Mouse (Mus musculus): ENCODE data around the gene Fmnl2.
A peak's percentile ranks its signal among the peaks of the same experiment; 100 is the strongest.

The Fmnl2 gene

DNA sequence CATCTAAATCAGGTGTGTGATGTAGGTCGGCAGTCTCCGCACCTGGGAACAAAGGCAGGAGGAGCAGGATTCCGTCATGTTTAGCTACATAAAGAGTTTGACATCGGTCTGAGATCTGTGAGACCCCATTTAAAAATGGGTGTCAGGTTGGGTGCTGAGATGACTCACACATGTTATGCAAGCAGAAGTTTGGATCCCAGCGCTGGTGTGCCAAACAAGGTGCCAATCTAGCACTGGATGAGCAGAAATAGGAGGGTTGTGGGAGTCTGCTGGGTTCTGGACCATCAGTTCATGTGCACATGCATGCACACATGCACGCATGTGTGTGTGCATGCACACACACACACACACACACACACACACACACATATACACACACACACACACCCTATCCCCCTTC is 129.4 kb downstream of the Fmnl2 start:
- no peak for DNase-seq (ENCODE audit: low spot score)

DNA sequence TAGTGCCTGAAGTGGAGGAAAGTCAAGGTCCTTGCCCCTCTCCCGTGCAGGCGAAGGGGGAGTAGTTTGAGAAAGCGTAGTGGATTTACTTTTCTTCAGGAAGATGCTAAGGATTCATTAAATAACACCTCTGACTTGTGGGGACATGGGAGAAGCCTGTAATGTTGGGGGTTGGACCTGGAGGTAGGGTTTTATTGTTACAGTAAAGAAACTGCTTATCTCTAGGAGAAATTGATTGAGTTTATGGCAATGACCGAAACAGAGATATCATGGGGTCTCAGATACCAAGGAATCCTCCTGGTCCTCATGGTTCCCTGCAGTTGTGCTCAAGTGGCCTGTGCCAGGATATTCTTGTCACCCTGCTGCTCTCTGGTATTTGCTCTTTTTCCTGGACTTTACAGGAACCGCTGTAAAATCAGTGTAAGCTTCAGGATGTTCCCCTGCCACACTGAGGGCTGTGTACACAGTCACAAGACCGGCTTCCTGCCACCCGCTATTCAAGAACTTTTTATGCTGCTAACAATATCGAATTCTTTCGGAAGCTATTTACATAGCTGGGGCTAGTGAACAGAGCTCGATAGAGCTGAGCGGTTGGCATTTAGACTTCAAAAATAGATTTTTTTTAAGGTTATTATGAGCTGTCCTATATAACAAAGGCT is 130.1 kb downstream of the Fmnl2 start:
- DNase-seq (ENCODE audit: low spot score) = no peak

DNA sequence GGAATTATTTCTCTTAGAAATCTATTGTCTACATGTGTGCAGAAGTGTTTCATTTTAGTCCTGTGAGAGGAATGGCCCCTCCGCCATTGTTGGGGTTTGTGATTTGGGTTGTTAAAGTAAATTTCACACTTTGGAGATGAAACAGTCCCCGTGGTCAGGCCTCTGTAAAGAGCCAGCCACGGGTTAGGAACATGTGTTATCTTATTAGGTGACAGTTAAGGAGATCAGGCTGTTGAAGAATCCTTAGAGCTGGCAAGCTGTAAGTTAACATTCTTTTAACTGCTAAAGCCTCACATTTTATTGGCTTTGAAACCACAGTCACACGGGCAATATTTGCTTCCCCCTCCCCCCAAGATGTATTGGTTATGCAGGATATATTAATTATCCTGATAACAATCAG is 131.7 kb downstream of the Fmnl2 start:
- DNase-seq (ENCODE audit: low spot score) = no peak

DNA sequence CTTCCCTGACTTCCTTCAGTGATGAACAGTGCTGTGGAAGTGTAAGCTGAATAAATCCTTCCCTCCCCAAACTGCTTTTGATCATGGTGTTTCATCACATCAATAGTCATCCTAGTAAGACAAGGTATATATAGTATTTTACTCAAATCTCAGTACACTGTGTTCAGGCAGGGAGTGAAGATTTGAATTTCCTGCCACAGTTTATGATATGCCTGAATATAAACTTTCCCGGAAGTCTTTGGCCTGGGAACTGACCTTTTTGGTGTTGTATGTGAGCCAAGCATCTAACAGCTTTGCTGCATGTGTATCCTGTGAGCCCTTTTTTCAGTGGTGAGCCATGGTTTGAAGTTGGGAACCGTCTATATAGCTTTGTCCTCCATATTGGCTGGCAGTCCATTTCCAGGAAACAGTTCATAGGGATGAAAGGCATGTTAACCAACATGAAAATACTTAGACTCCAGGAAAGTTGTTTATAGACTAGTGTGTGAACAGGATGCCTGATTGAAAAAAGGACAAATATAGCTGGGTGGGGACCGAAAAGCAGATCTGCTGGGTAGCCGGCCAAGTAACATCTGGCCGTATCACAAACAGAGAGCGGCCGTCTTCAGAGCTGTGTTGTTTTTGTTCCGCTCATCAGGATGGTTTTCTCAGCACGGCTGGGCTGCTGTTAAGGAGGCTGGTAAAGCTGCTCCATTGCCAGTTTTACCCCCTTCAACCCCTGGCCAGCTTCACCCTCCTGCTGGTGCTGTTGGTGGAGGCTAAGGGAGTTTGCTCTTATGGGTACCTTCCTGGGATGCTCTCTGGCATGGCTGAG is 133.4 kb downstream of the Fmnl2 start:
- no peak for DNase-seq (ENCODE audit: low spot score)

DNA sequence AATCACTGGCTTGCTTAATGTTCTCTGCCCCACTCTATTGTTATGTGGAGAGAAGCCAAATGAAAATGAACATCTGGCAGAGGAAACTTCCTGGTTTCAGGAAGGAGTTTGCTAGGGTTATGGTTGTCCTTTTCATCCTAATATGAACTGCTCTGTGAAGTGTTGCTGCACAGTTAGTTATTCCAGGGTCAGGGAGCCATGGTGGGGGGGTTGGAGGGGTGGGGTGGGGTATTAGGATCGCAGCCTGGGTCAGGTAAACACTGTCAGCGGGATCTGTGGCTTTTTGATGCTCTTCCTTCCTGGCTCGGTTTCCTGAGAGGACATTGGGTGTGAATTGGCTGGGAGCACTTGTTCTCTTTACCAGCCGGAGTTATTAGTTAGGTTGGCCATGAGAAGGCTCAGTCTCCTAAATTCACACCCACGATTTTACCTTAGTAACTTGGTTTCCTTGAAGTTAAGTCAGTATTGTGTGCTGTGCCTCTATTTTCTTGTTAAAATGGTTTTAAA is 134.1 kb downstream of the Fmnl2 start:
- DNase-seq (ENCODE audit: low spot score) = no peak

DNA sequence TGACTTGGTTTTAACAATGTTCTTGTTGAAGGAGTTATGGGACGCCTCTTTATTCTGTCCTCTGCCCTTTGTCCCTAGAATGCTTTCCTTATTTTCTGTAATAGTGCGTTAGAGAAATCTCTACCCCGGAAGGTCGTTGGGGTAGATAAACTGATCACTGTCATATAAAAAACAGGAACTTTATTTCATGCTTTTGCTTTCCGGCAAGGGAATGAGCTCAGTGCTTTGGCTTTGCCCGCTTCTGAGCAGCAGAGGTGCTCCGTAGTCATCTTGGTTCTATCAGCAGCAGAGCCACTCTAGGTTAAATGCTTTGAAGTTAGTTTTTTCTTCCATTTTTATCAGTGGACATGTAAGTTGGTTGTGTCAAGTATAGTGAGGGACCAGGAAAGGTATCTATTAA is 135.6 kb downstream of the Fmnl2 start:
- DNase-seq (ENCODE audit: low spot score) = no peak

DNA sequence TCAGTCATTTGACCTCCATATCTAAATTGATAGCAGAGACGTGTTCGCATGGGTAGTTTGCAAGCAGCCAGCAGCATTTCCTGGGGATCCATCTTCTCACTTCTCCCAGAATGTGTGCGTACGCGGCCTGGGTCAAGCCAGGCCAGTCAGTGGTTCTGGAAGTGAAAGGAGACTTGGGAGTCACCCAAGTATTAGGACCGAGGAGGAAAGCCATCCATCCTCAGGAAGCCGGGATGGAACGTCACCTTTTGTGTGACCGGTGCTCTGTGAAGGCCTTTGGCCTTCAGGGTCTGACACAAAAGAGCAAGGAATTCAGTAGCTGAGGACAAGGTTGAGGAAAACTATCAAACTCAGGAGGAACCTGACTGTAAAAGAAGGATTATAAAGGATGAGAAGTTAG is 136.9 kb downstream of the Fmnl2 start:
- DNase-seq (ENCODE audit: low spot score) = no peak

DNA sequence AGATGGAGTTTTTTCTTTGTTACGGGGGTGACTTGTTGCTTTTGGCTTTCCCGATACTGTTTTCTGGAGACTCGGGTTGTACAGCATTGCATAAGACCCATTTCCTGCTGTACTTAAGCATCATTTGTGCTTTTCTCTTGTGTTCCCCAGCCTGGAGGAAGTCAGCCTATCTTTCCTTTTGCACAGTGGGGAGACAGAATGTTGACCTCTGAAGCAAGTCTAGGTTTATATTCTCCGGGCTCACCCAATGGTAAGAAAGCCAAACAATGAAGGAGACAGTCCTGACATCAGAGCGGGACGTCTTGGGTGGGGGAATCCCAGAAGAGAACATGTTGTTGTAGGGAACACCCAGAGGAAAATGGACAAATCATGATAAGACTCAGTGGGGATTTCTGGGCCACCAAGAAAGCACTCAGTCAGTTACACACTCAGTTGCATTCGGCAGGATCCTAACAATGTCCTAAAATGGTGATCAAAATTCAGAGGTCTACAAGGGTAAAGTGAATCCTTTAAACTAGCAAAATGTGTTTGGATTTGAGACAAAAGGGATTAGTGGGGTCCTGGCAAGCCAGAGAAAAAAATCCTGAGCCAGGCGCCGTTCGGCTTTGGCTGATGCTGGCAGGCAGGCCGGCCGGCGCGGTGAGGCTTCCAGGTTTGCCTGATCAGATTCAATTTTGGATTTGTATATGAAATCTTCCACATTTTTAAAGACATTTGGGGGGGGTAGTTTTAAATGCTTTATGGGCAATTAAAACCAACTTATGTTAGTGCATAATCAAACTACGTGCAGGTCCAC is 140.5 kb downstream of the Fmnl2 start:
- DNase-seq (ENCODE audit: low spot score) = no peak

DNA sequence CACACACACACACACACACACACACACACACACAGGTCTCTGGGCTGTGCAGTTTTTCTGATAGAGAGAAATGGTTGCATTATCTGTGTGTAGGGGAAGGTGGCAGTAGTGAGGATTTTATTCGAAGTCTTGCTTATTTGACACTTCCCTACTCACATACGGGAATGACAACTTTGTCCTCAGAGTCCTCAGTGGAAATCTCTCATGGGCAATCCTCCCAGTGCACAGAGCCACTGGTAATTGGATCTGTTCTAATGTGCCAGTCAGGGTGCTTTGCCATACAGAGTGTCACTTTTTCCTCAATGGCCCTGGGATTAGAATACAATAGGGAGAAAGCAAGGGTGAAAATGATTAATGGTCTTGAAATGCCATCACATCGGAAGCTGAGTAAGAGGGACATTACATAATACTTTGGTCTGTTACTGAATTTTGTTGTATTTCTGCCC is 141.9 kb downstream of the Fmnl2 start:
- no peak for DNase-seq (ENCODE audit: low spot score)

DNA sequence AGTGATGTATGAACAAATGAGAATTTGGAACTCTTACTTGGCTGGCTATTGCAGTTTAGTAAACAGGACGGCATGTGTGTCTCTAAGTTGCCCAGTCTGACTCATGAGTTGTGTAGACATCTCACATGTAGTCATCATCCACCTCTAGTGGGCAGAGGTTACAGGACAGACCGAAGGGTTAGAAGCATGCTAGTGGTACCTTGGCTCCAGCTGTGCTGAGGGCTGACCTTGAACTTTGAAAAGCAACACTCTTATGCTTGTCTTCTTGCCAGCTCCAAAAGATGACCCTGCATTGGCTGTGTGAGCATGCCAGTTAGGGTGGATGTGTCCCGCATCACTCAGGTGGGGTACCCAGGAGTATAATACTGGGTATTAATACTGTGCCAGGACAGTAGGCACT is 142.8 kb downstream of the Fmnl2 start:
- no peak for DNase-seq (ENCODE audit: low spot score)

DNA sequence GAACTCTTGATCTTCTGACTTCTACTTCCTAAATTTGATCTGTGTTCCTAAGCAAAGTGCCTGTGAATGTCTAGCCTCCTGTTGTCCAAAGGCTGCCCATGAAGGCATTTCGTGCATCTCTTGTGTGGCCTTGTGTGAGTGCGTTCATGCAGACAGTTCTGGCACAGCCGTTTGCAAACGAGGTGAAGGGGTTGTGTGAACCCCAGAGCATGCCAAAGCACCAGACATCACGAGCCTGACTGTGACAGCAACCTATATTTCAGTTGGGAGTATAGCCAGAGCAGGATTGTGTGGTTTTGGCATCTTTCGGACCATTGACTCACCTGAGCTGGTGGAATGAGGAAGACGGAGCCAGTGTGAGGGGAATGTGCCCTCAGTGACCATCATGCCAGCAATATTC is 148.5 kb downstream of the Fmnl2 start:
- no peak for DNase-seq (ENCODE audit: low spot score)

DNA sequence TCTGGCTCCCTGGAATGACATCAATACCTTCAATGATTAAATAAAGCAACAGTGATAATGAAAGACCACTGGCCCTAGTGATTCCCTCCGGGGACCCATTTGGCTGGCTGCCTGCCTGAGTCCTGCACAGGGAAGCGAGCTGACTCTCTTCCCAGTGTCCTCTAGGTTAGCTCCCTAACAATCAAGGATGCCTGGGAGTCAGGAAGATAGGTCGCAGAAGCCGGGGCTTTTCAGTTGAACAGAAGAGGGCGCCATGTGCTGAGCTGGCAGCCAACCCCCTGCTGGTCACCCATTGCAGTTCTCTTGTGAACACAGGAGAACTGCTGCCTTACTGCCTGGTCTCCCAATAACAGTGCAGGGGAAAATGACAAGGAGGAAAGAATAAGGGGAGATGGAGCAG is 149.5 kb downstream of the Fmnl2 start:
- no peak for DNase-seq (ENCODE audit: low spot score)

DNA sequence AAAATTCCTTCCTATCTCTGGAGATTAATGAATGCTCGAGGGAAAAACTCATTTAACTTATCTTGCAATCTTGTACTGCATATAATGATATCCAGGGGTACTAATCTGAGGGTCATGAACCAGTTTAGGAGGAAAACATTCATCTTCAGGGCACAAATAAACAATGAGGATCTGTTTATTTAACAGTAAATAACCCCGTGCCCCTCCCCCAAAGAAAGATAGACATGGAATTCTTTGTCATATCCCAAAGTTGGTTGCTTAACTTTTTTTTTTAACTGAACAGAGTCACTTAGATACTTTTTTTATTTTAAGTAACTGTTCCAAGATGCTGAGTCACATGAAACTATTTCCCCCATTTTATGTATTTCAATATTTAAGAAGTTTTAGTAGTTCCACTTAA is 155.4 kb downstream of the Fmnl2 start:
- no peak for DNase-seq (ENCODE audit: low spot score)

DNA sequence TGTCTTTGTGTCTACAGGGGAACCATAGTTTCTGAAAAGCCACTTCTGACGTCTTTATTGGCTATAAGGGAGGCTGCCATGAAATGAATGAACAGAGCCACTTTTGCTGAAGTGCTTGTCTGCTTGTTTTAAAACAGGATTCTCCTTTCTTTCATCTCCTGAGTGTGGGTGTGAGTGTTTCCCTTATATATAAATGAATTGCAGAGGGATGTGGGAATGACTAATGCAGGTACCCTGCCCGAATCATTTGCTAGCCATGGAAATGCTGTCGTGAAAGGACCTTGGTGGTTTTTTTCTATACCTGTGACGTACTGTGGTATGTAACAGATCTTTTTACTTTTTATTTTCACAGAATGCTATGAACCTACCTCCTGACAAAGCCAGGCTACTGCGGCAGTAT is 156.8 kb downstream of the Fmnl2 start:
- DNase-seq (ENCODE audit: low spot score) = no peak

DNA sequence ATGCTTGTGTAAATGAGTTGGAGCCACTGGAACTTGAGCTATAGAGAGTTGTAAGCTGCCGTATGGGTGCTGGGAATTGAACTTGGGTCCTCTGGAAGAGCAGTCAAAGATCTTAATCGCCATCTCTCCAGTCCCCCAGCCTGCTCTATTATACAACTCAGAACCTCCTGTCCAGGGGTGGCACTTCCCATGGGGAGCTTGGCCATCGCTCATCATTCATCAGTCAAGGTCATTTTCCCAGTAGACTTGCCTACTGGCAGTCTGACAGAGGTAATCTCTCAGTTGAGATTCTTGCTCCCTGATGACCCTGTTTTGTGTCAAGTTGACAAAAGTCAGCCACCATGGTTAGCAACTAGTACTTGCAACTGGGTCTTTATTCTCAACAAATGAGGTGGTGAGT is 165.3 kb downstream of the Fmnl2 start:
- DNase-seq (ENCODE audit: low spot score) = no peak

DNA sequence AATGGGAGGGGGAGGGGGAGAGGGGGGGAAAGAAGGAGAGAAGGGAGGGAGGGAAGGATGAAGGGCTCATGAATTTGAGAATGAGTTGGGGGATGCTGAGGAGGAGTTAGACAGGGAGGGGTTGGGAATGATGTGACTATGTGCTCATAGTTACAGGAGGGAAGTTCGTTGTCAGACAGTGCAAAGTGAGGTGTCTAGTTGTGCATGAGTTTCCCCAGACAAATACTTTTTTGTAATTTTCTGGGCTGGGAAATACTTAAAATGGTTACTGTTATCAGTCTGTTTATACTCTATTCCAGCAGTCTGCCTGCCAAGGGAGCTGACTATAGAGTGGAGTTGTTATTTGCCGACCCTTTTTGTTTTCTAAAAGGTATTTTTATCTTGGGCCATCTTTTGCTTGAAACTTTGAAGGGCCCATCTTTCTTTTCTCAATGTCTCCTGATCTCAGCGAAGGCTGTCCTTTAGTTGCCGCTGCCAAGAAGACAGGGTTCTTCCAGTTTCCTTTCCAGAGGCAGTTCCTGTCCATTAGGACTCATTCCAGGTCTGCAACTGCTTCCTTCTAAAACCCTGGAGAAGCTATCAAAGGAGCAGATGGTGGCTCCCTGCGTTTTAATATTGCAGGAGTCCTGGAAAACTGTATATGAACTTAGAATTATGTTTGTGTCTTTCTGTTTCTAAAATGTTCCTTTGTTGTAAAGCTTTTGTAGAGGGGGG is 168.6 kb downstream of the Fmnl2 start:
- no peak for DNase-seq (ENCODE audit: low spot score)

DNA sequence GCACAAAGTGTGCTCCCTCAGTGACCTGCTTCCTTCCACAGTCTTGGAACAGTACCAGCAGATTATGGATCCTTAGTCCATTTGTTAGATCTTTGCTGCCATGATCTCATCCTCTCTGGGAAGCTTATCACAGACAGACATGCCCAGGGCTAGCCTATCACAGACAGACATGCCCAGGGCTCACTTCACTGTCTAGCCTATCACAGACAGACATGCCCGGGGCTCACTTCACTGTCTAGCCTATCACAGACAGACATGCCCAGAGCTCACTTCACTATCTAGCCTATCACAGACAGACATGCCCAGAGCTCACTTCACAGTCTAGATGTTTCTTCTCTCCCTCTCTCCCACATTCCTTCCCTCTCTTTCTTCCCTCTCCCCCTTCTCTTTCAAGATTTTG is 171.2 kb downstream of the Fmnl2 start:
- peak; percentile 2 for DNase-seq (ENCODE audit: low spot score)

DNA sequence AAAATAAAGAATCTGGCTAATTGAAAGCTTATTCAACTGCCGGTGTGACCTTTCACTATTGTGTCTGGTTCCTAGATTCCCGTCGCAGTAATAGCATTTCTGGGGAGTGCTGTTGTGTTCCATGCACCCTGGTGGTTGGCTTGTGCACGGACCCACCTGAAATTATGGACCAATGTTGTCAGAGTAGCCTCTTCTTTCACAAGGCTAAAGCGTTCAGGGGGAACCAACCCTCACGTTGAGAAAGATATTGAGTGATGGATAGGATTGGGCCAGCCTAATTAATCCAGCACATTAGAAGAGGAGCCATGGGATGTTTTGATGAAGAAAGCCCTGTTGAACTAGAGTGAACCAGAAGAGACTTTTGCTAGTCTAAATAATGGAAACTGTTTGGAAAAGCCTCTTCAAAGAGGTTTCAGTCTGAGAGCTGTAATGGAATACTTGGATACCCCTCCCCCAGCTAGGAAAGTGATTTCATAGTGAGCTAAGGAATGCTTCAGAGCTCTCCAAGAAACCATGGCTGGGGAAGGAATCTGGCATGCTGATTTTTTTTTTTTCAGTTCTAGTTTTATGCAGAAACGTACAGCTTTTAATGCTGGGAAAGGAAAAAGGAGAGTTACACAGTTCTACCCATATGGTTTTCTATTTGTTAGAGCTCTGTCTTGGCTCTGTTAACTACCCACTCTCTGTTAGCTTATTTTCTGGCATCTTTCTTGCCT is 172.2 kb downstream of the Fmnl2 start:
- DNase-seq (ENCODE audit: low spot score) = no peak

DNA sequence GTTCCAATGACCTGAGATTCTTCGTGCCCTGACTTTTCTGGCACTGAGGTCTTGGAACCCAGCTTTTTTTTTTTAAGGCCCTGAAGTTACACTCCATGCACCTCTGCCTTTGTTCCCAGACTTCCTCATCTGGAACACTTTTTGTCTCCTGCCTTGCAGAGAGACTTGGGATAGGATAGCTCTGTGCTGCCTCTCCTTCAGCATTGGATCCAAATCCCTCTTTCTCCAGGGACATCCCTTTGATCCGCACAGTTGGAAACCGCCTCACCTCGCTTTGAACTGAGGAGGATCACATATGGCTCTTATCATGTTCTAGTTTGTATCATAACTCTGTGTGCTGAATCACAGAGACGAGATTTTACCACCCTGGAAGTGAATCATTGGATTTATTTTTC is 172.8 kb downstream of the Fmnl2 start:
- no peak for DNase-seq (ENCODE audit: low spot score)

DNA sequence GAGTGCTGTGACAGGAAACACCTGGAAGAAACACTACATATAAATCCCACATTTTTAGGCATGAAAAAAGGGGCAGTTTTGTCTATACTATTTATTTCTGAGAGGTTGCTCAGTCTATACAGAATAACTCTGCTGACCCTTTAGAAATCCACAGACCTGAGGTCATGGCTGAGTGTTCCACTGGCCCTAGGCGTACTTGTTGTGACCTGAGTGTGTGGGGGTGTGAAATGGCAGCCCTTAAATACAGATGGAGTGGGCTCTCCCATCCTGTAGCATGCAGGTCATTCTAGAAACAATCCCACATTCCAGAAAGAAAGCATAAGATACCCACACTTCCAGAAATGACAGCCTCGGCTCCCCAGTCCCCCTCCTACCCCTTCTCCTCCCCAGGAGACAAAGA is 180.6 kb downstream of the Fmnl2 start:
- DNase-seq (ENCODE audit: low spot score) = no peak

DNA sequence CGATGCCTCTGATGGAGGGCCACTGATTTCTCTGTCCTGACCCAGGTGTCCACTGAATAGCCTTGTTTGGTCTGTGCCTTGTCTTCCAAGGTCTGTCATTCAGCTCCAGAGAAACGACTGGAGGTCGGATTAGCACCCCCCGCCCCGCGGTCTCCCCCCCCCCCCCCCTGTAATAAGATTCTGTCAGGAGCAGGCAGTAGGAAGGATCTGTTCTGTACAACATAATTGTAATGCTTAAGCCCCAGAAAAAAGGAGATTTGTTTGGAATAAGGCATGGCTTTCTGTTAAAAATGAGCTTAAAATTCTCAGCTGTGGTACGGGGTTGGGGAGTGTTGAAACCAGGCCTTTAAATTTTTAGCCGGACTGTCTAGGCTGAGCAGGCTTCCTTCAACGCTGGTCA is 181.1 kb downstream of the Fmnl2 start:
- DNase-seq (ENCODE audit: low spot score) = no peak

DNA sequence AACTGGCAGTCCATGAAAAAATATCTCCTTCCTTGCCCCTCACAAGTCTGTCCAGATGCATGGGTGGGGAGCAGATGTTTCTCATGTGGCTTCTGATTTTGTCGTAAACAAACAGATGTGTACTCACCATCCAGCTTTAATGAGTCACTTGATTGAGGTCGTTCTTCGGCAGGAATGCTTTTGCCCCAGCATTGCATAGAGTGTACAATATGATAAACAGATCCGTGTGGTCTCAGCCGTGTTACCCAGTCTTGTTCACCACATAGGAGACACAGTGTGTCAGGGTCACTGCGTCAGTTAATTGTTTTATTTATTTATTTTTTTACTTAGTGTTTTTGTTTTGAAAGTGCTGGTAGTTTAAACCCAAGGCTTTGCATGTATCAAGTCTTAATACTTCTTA is 189.4 kb downstream of the Fmnl2 start:
- DNase-seq (ENCODE audit: low spot score) = no peak
